Mouse (Mus musculus): Measurements from ENCODE around the gene Tra2a. TPM values are rescaled to one million over a fixed set of nuclear protein-coding genes. Genes with fewer than 3 reads are reported as not detected.

Tra2a gene
- polyA plus RNA-seq (2012; rRNA removed) (46.4 and 61.4 TPM in 2 replicates), polyA plus RNA-seq (2014; fragmentation: Nextera tagmentation; extraction: Ambion mirVana) (16.1 and 16.4 TPM in 2 replicates)

GRCm38 (mm10) chr6:49263847-49264243 lies at the start of gene Tra2a:
TSS of gene Tra2a (minus strand) at chr6:49264033.
- DNase-seq (ENCODE audit: low read depth in 3 of 3, low spot score in 3 of 3), result peak; percentile 92 to 95 (median 93)
- peak; percentile 92 for ATAC-seq (ENCODE audit: insufficient read depth)
- Histone ChIP-seq H3K4me2 (ENCODE audit: low read depth) (peak within 1 kb of the TSS; percentile 92), H3K27ac (peak within 1 kb of the TSS; percentile 93), H3K9ac (replicated peaks) (peak within 1 kb of the TSS; percentile 100), H3K9me3 (ENCODE audit: control insufficient read depth, low read length) (no peaks in the 10 kb centered on the region), H3K4me1 (replicated peaks; ENCODE audit: control insufficient read depth in 2 of 2, insufficient read depth in 2 of 2, low read length in 1 of 2) (peaks cover 14 to 21% of the 10 kb centered on the region in 2 experiments), H3K36me3 (replicated peaks; ENCODE audit: control insufficient read depth, insufficient read depth, low read depth) (no peaks in the 10 kb centered on the region), H3K4me3 (ENCODE audit: insufficient read depth in 1 of 2, low read depth in 2 of 2, low read length in 2 of 2) (peak within 1 kb of the TSS; percentile 88 to 100), H3K27me3 (ENCODE audit: control insufficient read depth, insufficient read depth, low read length) (no peaks in the 10 kb centered on the region)
- WGBS (ENCODE audit: insufficient replicate concordance), result 0% methylated on average over 39 of the region's 39 CpGs
- TF ChIP-seq EP300 (IDR thresholded peaks at IDR 0.05; ENCODE audit: low read depth), result no peak
- no peak for TF ChIP-seq CTCF (IDR thresholded peaks at IDR 0.05; ENCODE audit: low read depth)

DNA sequence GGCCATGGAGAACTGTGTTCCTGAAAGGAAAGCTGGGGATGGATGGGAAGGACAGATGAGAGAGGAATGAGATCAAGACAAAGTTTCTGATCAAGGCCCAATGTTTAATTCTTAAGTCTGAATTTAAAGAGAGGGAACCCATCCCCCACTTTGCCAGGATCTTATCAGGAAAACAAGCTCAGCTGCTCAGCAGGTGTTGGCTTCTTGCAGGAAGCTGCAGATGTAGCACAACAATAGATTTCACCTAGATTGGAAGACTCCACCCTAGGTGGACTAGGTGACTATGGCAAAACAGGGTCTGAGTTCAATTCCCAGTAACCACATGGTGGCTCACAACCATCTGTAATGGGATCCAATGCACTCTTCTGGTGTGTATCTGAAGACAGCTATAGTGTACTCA lies 34.5 kb upstream of the Tra2a start:
- Histone ChIP-seq H3K9ac (replicated peaks) (no peak overlapping the region), H3K4me2 (ENCODE audit: low read depth) (no peak overlapping the region), H3K4me1 (replicated peaks; ENCODE audit: control insufficient read depth in 2 of 2, insufficient read depth in 2 of 2, low read length in 1 of 2) (no peaks in the 10 kb centered on the region), H3K36me3 (replicated peaks; ENCODE audit: control insufficient read depth, insufficient read depth, low read depth) (no peaks in the 10 kb centered on the region), H3K27me3 (ENCODE audit: control insufficient read depth, insufficient read depth, low read length) (no peaks in the 10 kb centered on the region), H3K9me3 (ENCODE audit: control insufficient read depth, low read length) (no peaks in the 10 kb centered on the region), H3K27ac (no peak overlapping the region), H3K4me3 (ENCODE audit: insufficient read depth in 1 of 2, low read depth in 2 of 2, low read length in 2 of 2) (no peak overlapping the region)
- ATAC-seq (ENCODE audit: insufficient read depth) (no peak), DNase-seq (ENCODE audit: low read depth in 3 of 3, low spot score in 3 of 3) (no peak)
- no peak for TF ChIP-seq EP300 (IDR thresholded peaks at IDR 0.05; ENCODE audit: low read depth)
- TF ChIP-seq CTCF (IDR thresholded peaks at IDR 0.05; ENCODE audit: low read depth), result no peak

DNA sequence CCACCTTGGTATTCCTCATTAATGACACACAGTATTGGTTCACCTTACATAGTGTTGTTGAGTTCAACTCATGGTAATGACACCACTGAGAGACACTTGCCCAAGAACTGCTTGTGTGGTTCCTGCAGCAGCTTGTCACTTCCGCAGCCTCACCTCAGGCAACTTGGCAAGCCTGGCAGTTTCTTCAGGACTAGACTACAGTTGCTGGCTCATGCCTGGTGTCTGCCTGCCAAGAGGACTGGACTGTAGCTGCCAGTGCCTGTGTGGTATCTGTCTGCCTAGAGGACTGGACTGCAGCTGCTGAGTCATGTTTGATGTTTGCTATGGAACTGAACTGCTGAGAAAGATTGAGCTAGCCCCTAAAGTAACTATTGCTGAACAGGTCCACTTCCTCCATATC lies 18.3 kb upstream of the Tra2a start:
- ATAC-seq (ENCODE audit: insufficient read depth) (no peak), DNase-seq (ENCODE audit: low read depth in 3 of 3, low spot score in 3 of 3) (no peak)
- H3K27me3 ChIP-seq (ENCODE audit: control insufficient read depth, insufficient read depth, low read length), result no peaks in the 10 kb centered on the region
- no peak overlapping the region for H3K27ac ChIP-seq
- no peak overlapping the region for H3K4me2 ChIP-seq (ENCODE audit: low read depth)
- no peak overlapping the region for H3K4me3 ChIP-seq (ENCODE audit: insufficient read depth in 1 of 2, low read depth in 2 of 2, low read length in 2 of 2)
- no peaks in the 10 kb centered on the region for H3K36me3 ChIP-seq (replicated peaks; ENCODE audit: control insufficient read depth, insufficient read depth, low read depth)
- TF ChIP-seq EP300 (IDR thresholded peaks at IDR 0.05; ENCODE audit: low read depth) (no peak), CTCF (IDR thresholded peaks at IDR 0.05; ENCODE audit: low read depth) (no peak)
- no peak overlapping the region for H3K9ac ChIP-seq (replicated peaks)
- no peaks in the 10 kb centered on the region for H3K9me3 ChIP-seq (ENCODE audit: control insufficient read depth, low read length)
- 72% methylated on average over 1 of the region's 1 CpGs for WGBS (ENCODE audit: insufficient replicate concordance)
- H3K4me1 ChIP-seq (replicated peaks; ENCODE audit: control insufficient read depth in 2 of 2, insufficient read depth in 2 of 2, low read length in 1 of 2), result no peaks in the 10 kb centered on the region

GRCm38 (mm10) chr6:49280942-49281341 lies 17.1 kb upstream of the Tra2a start:
- no peak overlapping the region for H3K4me3 ChIP-seq (ENCODE audit: insufficient read depth in 1 of 2, low read depth in 2 of 2, low read length in 2 of 2)
- 18% methylated on average over 1 of the region's 1 CpGs for WGBS (ENCODE audit: insufficient replicate concordance)
- no peak overlapping the region for H3K4me2 ChIP-seq (ENCODE audit: low read depth)
- H3K27ac ChIP-seq, result no peak overlapping the region
- H3K27me3 ChIP-seq (ENCODE audit: control insufficient read depth, insufficient read depth, low read length), result no peaks in the 10 kb centered on the region
- ATAC-seq (ENCODE audit: insufficient read depth), result no peak
- no peaks in the 10 kb centered on the region for H3K36me3 ChIP-seq (replicated peaks; ENCODE audit: control insufficient read depth, insufficient read depth, low read depth)
- no peaks in the 10 kb centered on the region for H3K9me3 ChIP-seq (ENCODE audit: control insufficient read depth, low read length)
- DNase-seq (ENCODE audit: low read depth in 3 of 3, low spot score in 3 of 3), result no peak
- no peaks in the 10 kb centered on the region for H3K4me1 ChIP-seq (replicated peaks; ENCODE audit: control insufficient read depth in 2 of 2, insufficient read depth in 2 of 2, low read length in 1 of 2)
- TF ChIP-seq CTCF (IDR thresholded peaks at IDR 0.05; ENCODE audit: low read depth) (no peak), EP300 (IDR thresholded peaks at IDR 0.05; ENCODE audit: low read depth) (no peak)
- H3K9ac ChIP-seq (replicated peaks), result no peak overlapping the region

GRCm38 (mm10) chr6:49275296-49275695 lies 11.5 kb upstream of the Tra2a start:
- no peak overlapping the region for H3K27ac ChIP-seq
- 71% methylated on average over 7 of the region's 7 CpGs for WGBS (ENCODE audit: insufficient replicate concordance)
- no peak for TF ChIP-seq CTCF (IDR thresholded peaks at IDR 0.05; ENCODE audit: low read depth)

More at GRCm38 (mm10) chr6:49275296-49275695, 11.5 kb upstream of the Tra2a start:
- Histone ChIP-seq H3K4me2 (ENCODE audit: low read depth) (no peak overlapping the region), H3K27me3 (ENCODE audit: control insufficient read depth, insufficient read depth, low read length) (no peaks in the 10 kb centered on the region), H3K4me3 (ENCODE audit: insufficient read depth in 1 of 2, low read depth in 2 of 2, low read length in 2 of 2) (no peak overlapping the region), H3K36me3 (replicated peaks; ENCODE audit: control insufficient read depth, insufficient read depth, low read depth) (no peaks in the 10 kb centered on the region), H3K9ac (replicated peaks) (no peak overlapping the region), H3K9me3 (ENCODE audit: control insufficient read depth, low read length) (no peaks in the 10 kb centered on the region), H3K4me1 (replicated peaks; ENCODE audit: control insufficient read depth in 2 of 2, insufficient read depth in 2 of 2, low read length in 1 of 2) (no peaks in the 10 kb centered on the region)
- DNase-seq (ENCODE audit: low read depth in 3 of 3, low spot score in 3 of 3) (no peak), ATAC-seq (ENCODE audit: insufficient read depth) (no peak)
